Mouse (Mus musculus) heart, embryonic 15.5 days (tissue): ENCODE measurements around the gene Gtpbp4. TPM values are rescaled to one million over a fixed set of nuclear protein-coding genes. Genes with fewer than 3 reads are reported as not detected.

Experiments
- ATAC-seq: fragments of 200-750 bp; cut with Nextera tagmentation; replicated peaks from 2 replicates; pipeline ENCODE4 v1.8.0; 2017; ENCODE audit warnings: low read depth, moderate TSS enrichment; ENCODE audit not compliant: insufficient number of reproducible peaks, insufficient read depth, low FRiP score
- H3K27ac ChIP-seq: fragments of 300-500 bp; sonication (generic); 2 replicates; pipeline ENCODE4 v1.5.1; 2015; ENCODE audit warnings: mild to moderate bottlenecking, inconsistent platforms
- H3K27me3 ChIP-seq: fragments of 300-500 bp; sonication (generic); 2 replicates; pipeline ENCODE4 v1.6.1; 2015; ENCODE audit warnings: inconsistent platforms
- H3K36me3 ChIP-seq: fragments of 300-500 bp; sonication (generic); 2 replicates; pipeline ENCODE4 v1.6.1; 2015; ENCODE audit warnings: mild to moderate bottlenecking, inconsistent platforms
- H3K4me1 ChIP-seq: fragments of 300-500 bp; sonication (generic); replicated peaks from 2 replicates; pipeline ENCODE4 v1.6.1; 2015; ENCODE audit warnings: inconsistent platforms
- H3K4me2 ChIP-seq: fragments of 300-500 bp; sonication (generic); 2 replicates; pipeline ENCODE4 v1.6.1; 2015; ENCODE audit warnings: inconsistent platforms, mild to moderate bottlenecking, moderate library complexity
- H3K4me3 ChIP-seq: fragments of 300-500 bp; sonication (generic); 2 replicates; pipeline ENCODE4 v1.5.1; 2015; ENCODE audit warnings: mild to moderate bottlenecking, inconsistent platforms
- H3K9ac ChIP-seq: fragments of 300-500 bp; sonication (generic); 2 replicates; pipeline ENCODE4 v1.6.1; 2015; ENCODE audit warnings: mild to moderate bottlenecking, inconsistent platforms
- H3K9me3 ChIP-seq: fragments of 300-500 bp; sonication (generic); replicated peaks from 2 replicates; pipeline ENCODE4 v1.6.1; 2016; ENCODE audit warnings: inconsistent platforms
- WGBS: fragments of 180-500 bp; shearing (Covaris S2); methylation state at CpG from one replicate; pipeline ENCODE4 v1.1.7; 2015; ENCODE audit warnings: mixed read lengths; 5-methylcytosine and 5-hydroxymethylcytosine counted together
- polyA plus RNA-seq: library from polyadenylated mRNA; unstranded; fragments of >200 nt; fragmentation: Nextera tagmentation; extraction: Ambion mirVana; gene quantifications from 2 replicates; pipeline ENCODE4 v1.2.1, GENCODE M21; 2015

The Gtpbp4 gene
- 43.2 and 49.9 TPM in 2 replicates for polyA plus RNA-seq

- no peaks in the 10 kb centered on the region for H3K9me3 ChIP-seq
- peak within 1 kb of the TSS; percentile 94 for H3K27ac ChIP-seq
- peak within 1 kb of the TSS; percentile 97 for H3K9ac ChIP-seq
- H3K27me3 ChIP-seq = no peaks in the 10 kb centered on the region
- H3K36me3 ChIP-seq = peaks cover 2% of the 10 kb centered on the region; the same call in 1 of the 2 replicates
- peak within 1 kb of the TSS; percentile 77 for H3K4me2 ChIP-seq
- H3K4me3 ChIP-seq = peak within 1 kb of the TSS; percentile 84
- peaks cover 16% of the 10 kb centered on the region for H3K4me1 ChIP-seq
- under 1% methylated on average over 51 of the region's 51 CpGs for WGBS
- ATAC-seq = peak; percentile 98
These were observed at the start of gene Gtpbp4 for GRCm38 (mm10) chr13:8995990-8996786. Gene Gtpbp4 (minus strand): TSS chr13:8996083.

- no peak for ATAC-seq
- Histone ChIP-seq H3K4me3 (no peak overlapping the region), H3K9me3 (no peaks in the 10 kb centered on the region), H3K27me3 (no peaks in the 10 kb centered on the region), H3K4me1 (no peaks in the 10 kb centered on the region), H3K9ac (no peak overlapping the region), H3K36me3 (no peaks in the 10 kb centered on the region), H3K27ac (no peak overlapping the region), H3K4me2 (no peak overlapping the region)
- 94% methylated on average over 1 of the region's 1 CpGs for WGBS
These were observed 48.8 kb upstream of the Gtpbp4 start for GRCm38 (mm10) chr13:9044731-9045130.

GRCm38 (mm10) chr13:9043289-9044049 lies 47.6 kb upstream of the Gtpbp4 start:
- Histone ChIP-seq H3K9ac (no peak overlapping the region), H3K9me3 (no peaks in the 10 kb centered on the region), H3K4me3 (no peak overlapping the region), H3K36me3 (no peaks in the 10 kb centered on the region), H3K4me2 (no peak overlapping the region), H3K4me1 (no peaks in the 10 kb centered on the region), H3K27ac (no peak overlapping the region), H3K27me3 (no peaks in the 10 kb centered on the region)
- 36% methylated on average over 3 of the region's 3 CpGs for WGBS
- ATAC-seq = no peak

GRCm38 (mm10) chr13:9040626-9041025 lies 44.7 kb upstream of the Gtpbp4 start:
- WGBS = 60% methylated on average over 1 of the region's 1 CpGs
- Histone ChIP-seq H3K4me1 (no peaks in the 10 kb centered on the region), H3K9me3 (no peaks in the 10 kb centered on the region), H3K9ac (no peak overlapping the region), H3K36me3 (no peaks in the 10 kb centered on the region), H3K27ac (no peak overlapping the region), H3K4me2 (no peak overlapping the region), H3K4me3 (no peak overlapping the region), H3K27me3 (no peaks in the 10 kb centered on the region)
- ATAC-seq = no peak

GRCm38 (mm10) chr13:9031996-9032661 lies 36.2 kb upstream of the Gtpbp4 start:
- H3K27ac ChIP-seq = no peak overlapping the region
- no peaks in the 10 kb centered on the region for H3K9me3 ChIP-seq
- H3K27me3 ChIP-seq = no peaks in the 10 kb centered on the region
- no peaks in the 10 kb centered on the region for H3K36me3 ChIP-seq
- no peak overlapping the region for H3K4me3 ChIP-seq
- no peak overlapping the region for H3K4me2 ChIP-seq
- WGBS = 80% methylated on average over 8 of the region's 8 CpGs
- H3K9ac ChIP-seq = no peak overlapping the region
- no peak for ATAC-seq
- H3K4me1 ChIP-seq = no peaks in the 10 kb centered on the region

- no peak overlapping the region for H3K27ac ChIP-seq
- H3K36me3 ChIP-seq = no peaks in the 10 kb centered on the region
- H3K9me3 ChIP-seq = no peaks in the 10 kb centered on the region
- ATAC-seq = no peak
- 69% methylated on average over 4 of the region's 4 CpGs for WGBS
- H3K9ac ChIP-seq = no peak overlapping the region
- H3K4me2 ChIP-seq = no peak overlapping the region
- no peaks in the 10 kb centered on the region for H3K4me1 ChIP-seq
- no peak overlapping the region for H3K4me3 ChIP-seq
- H3K27me3 ChIP-seq = no peaks in the 10 kb centered on the region
These were observed 34.5 kb upstream of the Gtpbp4 start for GRCm38 (mm10) chr13:9030364-9030763.

GRCm38 (mm10) chr13:9027251-9027650 lies 31.4 kb upstream of the Gtpbp4 start:
- ATAC-seq = no peak
- no peak overlapping the region for H3K4me3 ChIP-seq
- 48% methylated on average over 1 of the region's 1 CpGs for WGBS
- H3K27ac ChIP-seq = no peak overlapping the region
- H3K9me3 ChIP-seq = no peaks in the 10 kb centered on the region
- no peak overlapping the region for H3K4me2 ChIP-seq
- no peaks in the 10 kb centered on the region for H3K27me3 ChIP-seq
- H3K9ac ChIP-seq = no peak overlapping the region
- no peaks in the 10 kb centered on the region for H3K4me1 ChIP-seq
- H3K36me3 ChIP-seq = no peaks in the 10 kb centered on the region

GRCm38 (mm10) chr13:9022623-9023022 lies 26.7 kb upstream of the Gtpbp4 start:
- Histone ChIP-seq H3K27me3 (no peaks in the 10 kb centered on the region), H3K4me1 (no peaks in the 10 kb centered on the region), H3K27ac (no peak overlapping the region), H3K4me3 (no peak overlapping the region), H3K36me3 (no peaks in the 10 kb centered on the region), H3K4me2 (no peak overlapping the region), H3K9ac (no peak overlapping the region), H3K9me3 (no peaks in the 10 kb centered on the region)
- WGBS = 79% methylated on average over 1 of the region's 1 CpGs
- no peak for ATAC-seq

- Histone ChIP-seq H3K36me3 (no peaks in the 10 kb centered on the region), H3K9me3 (no peaks in the 10 kb centered on the region), H3K9ac (no peak overlapping the region), H3K4me1 (no peaks in the 10 kb centered on the region), H3K4me3 (no peak overlapping the region), H3K4me2 (no peak overlapping the region), H3K27ac (no peak overlapping the region), H3K27me3 (no peaks in the 10 kb centered on the region)
- 75% methylated on average over 7 of the region's 7 CpGs for WGBS
- no peak for ATAC-seq
These were observed 25.7 kb upstream of the Gtpbp4 start for GRCm38 (mm10) chr13:9021556-9021955.

- Histone ChIP-seq H3K9me3 (no peaks in the 10 kb centered on the region), H3K36me3 (no peaks in the 10 kb centered on the region), H3K4me2 (no peak overlapping the region), H3K27ac (no peak overlapping the region), H3K9ac (no peak overlapping the region), H3K4me1 (no peaks in the 10 kb centered on the region), H3K27me3 (no peaks in the 10 kb centered on the region), H3K4me3 (no peak overlapping the region)
- ATAC-seq = no peak
- WGBS = 66% methylated on average over 4 of the region's 4 CpGs
These were observed 23.8 kb upstream of the Gtpbp4 start for GRCm38 (mm10) chr13:9019713-9020112.

- Histone ChIP-seq H3K27ac (no peak overlapping the region), H3K4me1 (no peaks in the 10 kb centered on the region), H3K4me2 (no peak overlapping the region), H3K27me3 (no peaks in the 10 kb centered on the region), H3K9ac (no peak overlapping the region), H3K36me3 (no peaks in the 10 kb centered on the region), H3K4me3 (no peak overlapping the region), H3K9me3 (no peaks in the 10 kb centered on the region)
- WGBS = 56% methylated on average over 2 of the region's 2 CpGs
- no peak for ATAC-seq
These were observed 23.2 kb upstream of the Gtpbp4 start for GRCm38 (mm10) chr13:9018974-9019587.
